Mouse (Mus musculus) lung, embryonic 16.5 days (tissue): ENCODE measurements at regions not wholly inside any gene's neighbourhood (a gene's known extent, or its start where the extent isn't known, plus 50 kb on each side); places are given as distances from the start of the nearest gene placed in this dataset.
A peak's percentile ranks its signal among the peaks of the same experiment; 100 is the strongest.

Experiments used
- ATAC-seq: fragments of 200-750 bp; cut with Nextera tagmentation; 2 replicates; pipeline ENCODE4 v1.8.0; 2017; ENCODE audit warnings: low read depth, mild to moderate bottlenecking, moderate library complexity
- H3K27ac ChIP-seq: fragments of 300-500 bp; sonication (generic); 2 replicates; pipeline ENCODE4 v1.5.1; 2014; ENCODE audit warnings: mild to moderate bottlenecking, control low read depth, low read length
- H3K27me3 ChIP-seq: fragments of 300-500 bp; sonication (generic); 2 replicates; pipeline ENCODE4 v1.6.1; 2014; ENCODE audit warnings: low read depth, low read length, mixed read lengths; ENCODE audit not compliant: control insufficient read depth, insufficient read depth
- H3K36me3 ChIP-seq: fragments of 300-500 bp; sonication (generic); 2 replicates; pipeline ENCODE4 v1.6.1; 2014; ENCODE audit warnings: low read length; ENCODE audit not compliant: control insufficient read depth, insufficient read depth
- H3K4me1 ChIP-seq: fragments of 300-500 bp; sonication (generic); replicated peaks from 2 replicates; pipeline ENCODE4 v1.6.1; 2014; ENCODE audit warnings: low read length, mixed read lengths; ENCODE audit not compliant: control insufficient read depth, insufficient read depth
- H3K4me2 ChIP-seq: fragments of 300-500 bp; sonication (generic); 2 replicates; pipeline ENCODE4 v1.6.1; 2014; ENCODE audit warnings: low read depth, low read length, control low read depth
- H3K4me3 ChIP-seq: fragments of 300-500 bp; sonication (generic); 2 replicates; pipeline ENCODE4 v1.5.1; 2014; ENCODE audit warnings: mild to moderate bottlenecking, low read length, control low read depth
- H3K9ac ChIP-seq: fragments of 300-500 bp; sonication (generic); 2 replicates; pipeline ENCODE4 v1.6.1; 2014; ENCODE audit warnings: low read length, control low read depth
- H3K9me3 ChIP-seq: fragments of 300-500 bp; sonication (generic); 2 replicates; pipeline ENCODE4 v1.6.1; 2016; ENCODE audit warnings: low read length; ENCODE audit not compliant: control insufficient read depth
- WGBS: fragments of 180-500 bp; shearing (Covaris S2); extraction: QIAGEN DNeasy Blood & Tissue Kit; methylation state at CpG from one replicate; pipeline ENCODE4 v1.1.7; 2014; 5-methylcytosine and 5-hydroxymethylcytosine counted together

DNA sequence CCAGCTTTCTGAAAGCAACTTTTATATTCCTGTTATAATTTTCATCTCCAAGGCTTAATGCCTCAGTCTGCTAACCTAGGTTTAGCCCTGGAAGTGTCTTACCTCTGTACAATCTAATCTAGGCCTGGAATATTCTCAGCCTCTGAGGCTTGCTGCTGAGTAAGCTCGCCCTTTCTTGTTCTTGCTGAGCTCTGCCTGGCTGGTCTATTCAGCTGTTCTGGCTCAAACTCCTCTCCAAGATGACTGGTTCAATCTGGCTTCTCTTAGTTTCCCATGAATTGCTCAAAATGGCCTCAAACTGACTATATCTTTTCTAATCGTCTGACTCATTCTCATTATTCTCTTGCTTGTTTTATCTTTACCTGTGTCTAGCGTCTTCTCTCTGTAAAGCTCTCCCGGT, 122.6 kb upstream of the Hs6st1 start:
- 82% methylated on average over 4 of the region's 4 CpGs for WGBS
- Histone ChIP-seq H3K9me3 (no peaks in the 10 kb centered on the region), H3K4me3 (no peak overlapping the region), H3K4me2 (no peak overlapping the region), H3K36me3 (no peaks in the 10 kb centered on the region), H3K9ac (no peak overlapping the region), H3K4me1 (peaks cover 7% of the 10 kb centered on the region), H3K27ac (no peak overlapping the region), H3K27me3 (no peaks in the 10 kb centered on the region)
- no peak for ATAC-seq

DNA sequence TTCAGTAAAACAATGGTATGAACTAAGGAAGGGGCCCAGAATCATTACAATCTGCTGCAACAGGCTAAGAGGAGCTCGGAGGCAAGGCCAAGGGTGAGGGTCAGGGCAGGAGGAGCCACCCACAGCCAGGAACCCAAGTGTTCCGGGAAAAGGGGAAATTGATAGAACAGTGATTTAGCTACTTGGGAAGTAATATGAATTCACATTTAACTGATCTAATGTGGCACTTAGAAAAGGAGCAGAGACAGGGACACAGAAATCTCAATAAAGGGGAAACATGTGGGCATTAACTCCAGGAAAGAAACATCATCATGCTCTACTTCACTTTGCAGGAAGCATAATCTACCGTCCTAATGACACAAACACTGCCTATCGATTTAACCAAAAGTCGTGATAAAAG, 120.1 kb upstream of the Hs6st1 start:
- no peaks in the 10 kb centered on the region for H3K36me3 ChIP-seq
- WGBS, result 59% methylated on average over 5 of the region's 5 CpGs
- no peak for ATAC-seq

DNA sequence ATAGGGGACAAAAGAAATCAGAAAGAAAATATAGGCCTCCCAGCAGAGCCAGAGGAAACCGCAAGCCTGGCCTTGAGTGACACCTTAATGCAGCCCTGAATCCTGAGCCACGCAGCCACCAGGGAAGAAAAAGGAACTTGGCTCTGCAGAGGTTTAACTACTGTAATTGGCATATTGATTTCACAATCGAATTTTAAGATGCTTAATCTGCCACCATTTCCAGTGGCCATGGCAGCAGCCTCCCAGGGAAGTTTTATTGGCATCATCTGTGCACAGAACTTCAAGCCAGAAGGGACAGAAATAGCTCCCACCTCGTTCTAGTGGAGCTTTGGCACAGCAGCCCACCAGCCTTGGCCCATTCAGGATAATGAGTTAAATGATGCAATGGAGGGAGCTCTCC, 117.1 kb upstream of the Hs6st1 start:
- 68% methylated on average over 4 of the region's 4 CpGs for WGBS
- ATAC-seq, result no peak
- Histone ChIP-seq H3K9ac (no peak overlapping the region), H3K9me3 (no peaks in the 10 kb centered on the region), H3K27ac (no peak overlapping the region), H3K27me3 (no peaks in the 10 kb centered on the region), H3K4me1 (no peaks in the 10 kb centered on the region), H3K4me2 (no peak overlapping the region), H3K4me3 (no peak overlapping the region), H3K36me3 (no peaks in the 10 kb centered on the region)

More for the DNA sequence above, 120.1 kb upstream of the Hs6st1 start:
- no peak overlapping the region for H3K9ac ChIP-seq
- no peak overlapping the region for H3K27ac ChIP-seq
- no peak overlapping the region for H3K4me2 ChIP-seq
- no peaks in the 10 kb centered on the region for H3K27me3 ChIP-seq
- no peaks in the 10 kb centered on the region for H3K4me1 ChIP-seq
- no peak overlapping the region for H3K4me3 ChIP-seq
- H3K9me3 ChIP-seq, result no peaks in the 10 kb centered on the region

- 77% methylated on average over 4 of the region's 4 CpGs for WGBS
- Histone ChIP-seq H3K4me1 (no peaks in the 10 kb centered on the region), H3K36me3 (no peaks in the 10 kb centered on the region), H3K4me2 (no peak overlapping the region), H3K27ac (no peak overlapping the region), H3K27me3 (no peaks in the 10 kb centered on the region), H3K9ac (no peak overlapping the region), H3K4me3 (no peak overlapping the region), H3K9me3 (no peaks in the 10 kb centered on the region)
- no peak for ATAC-seq
These were observed 114.5 kb upstream of the Hs6st1 start for GRCm38 (mm10) chr1:35953721-35954120.

GRCm38 (mm10) chr1:35957425-35958372, 110.5 kb upstream of the Hs6st1 start:
- Histone ChIP-seq H3K9me3 (no peaks in the 10 kb centered on the region), H3K27me3 (no peaks in the 10 kb centered on the region), H3K36me3 (no peaks in the 10 kb centered on the region), H3K9ac (no peak overlapping the region), H3K4me2 (no peak overlapping the region), H3K4me3 (no peak overlapping the region), H3K27ac (no peak overlapping the region), H3K4me1 (no peaks in the 10 kb centered on the region)
- WGBS, result 79% methylated on average over 8 of the region's 8 CpGs
- no peak for ATAC-seq

GRCm38 (mm10) chr1:35959729-35960128, 108.5 kb upstream of the Hs6st1 start:
- no peak overlapping the region for H3K4me2 ChIP-seq
- H3K27ac ChIP-seq, result no peak overlapping the region
- ATAC-seq, result no peak
- no peaks in the 10 kb centered on the region for H3K36me3 ChIP-seq
- H3K9ac ChIP-seq, result no peak overlapping the region
- no peak overlapping the region for H3K4me3 ChIP-seq
- 80% methylated on average over 4 of the region's 4 CpGs for WGBS
- no peaks in the 10 kb centered on the region for H3K27me3 ChIP-seq
- H3K4me1 ChIP-seq, result no peaks in the 10 kb centered on the region
- no peaks in the 10 kb centered on the region for H3K9me3 ChIP-seq

DNA sequence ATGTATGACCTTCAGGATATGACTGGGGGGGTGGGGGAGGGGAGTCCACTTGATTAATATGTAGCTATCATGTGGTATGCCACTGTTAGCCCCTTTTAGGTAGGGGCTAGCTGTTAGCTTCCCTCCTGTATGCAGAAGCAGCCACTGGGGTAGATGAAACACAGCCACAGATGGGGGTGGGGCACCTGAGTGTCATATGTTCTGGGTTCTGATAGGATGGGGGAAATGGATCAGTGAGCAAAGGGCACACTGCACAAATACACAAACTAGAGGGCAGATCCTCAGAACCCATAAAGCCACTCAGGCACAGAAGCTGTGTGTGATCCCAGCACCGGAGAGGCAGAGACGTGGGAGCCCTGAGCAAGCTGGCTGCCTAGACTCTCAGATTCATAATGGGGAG, 107.4 kb upstream of the Hs6st1 start:
- Histone ChIP-seq H3K4me3 (no peak overlapping the region), H3K27ac (no peak overlapping the region), H3K4me2 (no peak overlapping the region), H3K27me3 (no peaks in the 10 kb centered on the region), H3K9me3 (0 out of 2 replicates have a peak, but pooled peaks cover 6% of the 10 kb centered on the region), H3K36me3 (no peaks in the 10 kb centered on the region), H3K4me1 (no peaks in the 10 kb centered on the region), H3K9ac (no peak overlapping the region)
- ATAC-seq, result no peak
- 83% methylated on average over 2 of the region's 2 CpGs for WGBS

- H3K36me3 ChIP-seq, result no peaks in the 10 kb centered on the region
- H3K9me3 ChIP-seq, result 0 out of 2 replicates have a peak, but pooled peaks cover 6% of the 10 kb centered on the region
- no peaks in the 10 kb centered on the region for H3K4me1 ChIP-seq
- H3K9ac ChIP-seq, result no peak overlapping the region
- WGBS, result 58% methylated on average over 6 of the region's 6 CpGs
- H3K4me2 ChIP-seq, result no peak overlapping the region
- H3K4me3 ChIP-seq, result no peak overlapping the region
- H3K27me3 ChIP-seq, result no peaks in the 10 kb centered on the region
- peak; percentile 34; the same call in 1 of the 2 replicates for ATAC-seq
- no peak overlapping the region for H3K27ac ChIP-seq
These were observed 106.3 kb upstream of the Hs6st1 start for GRCm38 (mm10) chr1:35961923-35962322.

- Histone ChIP-seq H3K4me3 (no peak overlapping the region), H3K27ac (no peak overlapping the region), H3K36me3 (no peaks in the 10 kb centered on the region), H3K9me3 (0 out of 2 replicates have a peak, but pooled peaks cover 6% of the 10 kb centered on the region), H3K4me1 (peaks cover 2% of the 10 kb centered on the region), H3K9ac (no peak overlapping the region), H3K4me2 (no peak overlapping the region), H3K27me3 (no peaks in the 10 kb centered on the region)
- ATAC-seq, result no peak
These were observed 99.7 kb upstream of the Hs6st1 start for GRCm38 (mm10) chr1:35968489-35968888.
